In the genomic region with DNA sequence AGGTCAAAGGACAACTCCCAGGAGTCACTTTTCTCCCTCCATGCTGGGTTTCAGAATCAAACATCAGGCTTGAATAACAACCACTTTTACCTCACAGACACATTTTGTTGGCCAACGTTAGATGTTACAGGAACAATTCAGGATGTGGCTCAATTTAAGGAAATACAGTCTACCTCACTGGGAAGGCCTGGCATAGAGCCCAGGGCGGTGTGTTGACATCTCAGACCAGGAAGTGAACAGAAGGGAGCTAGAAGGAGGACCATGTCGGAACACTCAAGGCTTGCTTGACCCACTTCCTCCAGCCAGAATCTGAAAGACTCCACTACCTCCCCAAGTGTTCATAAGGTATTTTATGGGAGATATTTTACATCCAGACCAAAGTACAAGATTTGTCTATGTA, we compare ENCODE assay signal across 10 mouse cellular contexts. TPM values are rescaled to one million over a fixed set of nuclear protein-coding genes. Genes with fewer than 3 reads are reported as not detected.
DNase-seq lines count a peak whose midpoint lies in the region; ATAC-seq and TF ChIP-seq lines count a peak whose summit lies in the region.
"Had no signal": no experiment of that assay in that cellular context is flagged by ENCODE, and none has a peak within 500 bp of the region (broad histone marks: within the 10 kb centered on the region; RNA-seq: fewer than 3 reads in every experiment).

No protein-coding gene starts in this region.

- no peak overlapping the region for H3K4me2 ChIP-seq in forebrain, embryonic 11.5 days (ENCODE audit: low read depth, low read length, severe bottlenecking)
- H3K4me2 ChIP-seq: neural tube, embryonic 12.5 days had no signal

- H3K9me3 ChIP-seq in limb, embryonic 10.5 days (replicated peaks): no peaks in the 10 kb centered on the region
- H3K9me3 ChIP-seq in forebrain, embryonic 11.5 days (ENCODE audit: control insufficient read depth, low read length): no peaks in the 10 kb centered on the region
- H3K9me3 ChIP-seq: neural tube, embryonic 12.5 days had no signal

- no peak overlapping the region for H3K9ac ChIP-seq in forebrain, embryonic 11.5 days (ENCODE audit: low read length)
- H3K9ac ChIP-seq: neural tube, embryonic 12.5 days had no signal

- TF ChIP-seq CTCF in bone marrow macrophage, adult 2 months (IDR thresholded peaks at IDR 0.05; ENCODE audit: low read depth, low read length): no peak

- H3K27me3 ChIP-seq in limb, embryonic 10.5 days (ENCODE audit: low read depth, poor library complexity, severe bottlenecking): no peaks in the 10 kb centered on the region
- H3K27me3 ChIP-seq in forebrain, embryonic 11.5 days (ENCODE audit: control insufficient read depth, insufficient read depth, low read length): no peaks in the 10 kb centered on the region
- H3K27me3 ChIP-seq: neural tube, embryonic 12.5 days had no signal

- peak overlapping the region; percentile 22 for H3K27ac ChIP-seq in bone marrow macrophage, adult 2 months (ENCODE audit: insufficient read depth, low read depth, low read length)
- H3K27ac ChIP-seq in limb, embryonic 10.5 days: no peak overlapping the region
- H3K27ac ChIP-seq in forebrain, embryonic 11.5 days (ENCODE audit: low read depth, low read length): no peak overlapping the region
- H3K27ac ChIP-seq: hindbrain, postnatal 0 days; neural tube, embryonic 12.5 days had no signal

- ATAC-seq in megakaryocyte, adult 5-6 weeks (ENCODE audit: poor library complexity, severe bottlenecking): peak; percentile 82
- no peak for ATAC-seq in forebrain, embryonic 11.5 days (replicated peaks; ENCODE audit: low FRiP score)
- ATAC-seq: hindbrain, postnatal 0 days had no signal

- no peak overlapping the region for H3K4me3 ChIP-seq in bone marrow macrophage, adult 2 months (ENCODE audit: insufficient read depth, low read length)
- no peak overlapping the region for H3K4me3 ChIP-seq in limb, embryonic 10.5 days
- no peak overlapping the region for H3K4me3 ChIP-seq in forebrain, embryonic 11.5 days (ENCODE audit: low read depth, low read length)
- H3K4me3 ChIP-seq: neural tube, embryonic 12.5 days had no signal

- 79% methylated on average over 3 of the region's 3 CpGs for WGBS in limb, embryonic 10.5 days
- 81% methylated on average over 3 of the region's 3 CpGs for WGBS in forebrain, embryonic 11.5 days

- no peaks in the 10 kb centered on the region for H3K36me3 ChIP-seq in limb, embryonic 10.5 days
- H3K36me3 ChIP-seq in forebrain, embryonic 11.5 days (ENCODE audit: control insufficient read depth, insufficient read depth, low read length): no peaks in the 10 kb centered on the region
- H3K36me3 ChIP-seq: neural tube, embryonic 12.5 days had no signal

- H3K4me1 ChIP-seq in bone marrow macrophage, adult 2 months (ENCODE audit: control insufficient read depth, insufficient read depth, low read length): peaks cover 14% of the 10 kb centered on the region
- H3K4me1 ChIP-seq in limb, embryonic 10.5 days: peaks cover 10% of the 10 kb centered on the region; the same call in 1 of the 2 replicates
- peaks cover 3% of the 10 kb centered on the region; the same call in 1 of the 2 replicates for H3K4me1 ChIP-seq in forebrain, embryonic 11.5 days (replicated peaks; ENCODE audit: control insufficient read depth, insufficient read depth, low read length)
- H3K4me1 ChIP-seq: neural tube, embryonic 12.5 days had no signal

- peak; percentile 5 for DNase-seq in ovary, postnatal 14 days (ENCODE audit: low spot score)
- no peak for DNase-seq in ovary, adult 18-20 months (ENCODE audit: low spot score)
- peak; percentile 71 for DNase-seq in kidney, postnatal 14 days
- no peak for DNase-seq in limb, embryonic 10.5 days (ENCODE audit: low spot score)
- no peak for DNase-seq in forebrain, embryonic 11.5 days (ENCODE audit: low spot score)
- no peak for DNase-seq in layer of hippocampus, postnatal 36 days

- TF ChIP-seq POLR2A in bone marrow macrophage, adult 2 months (IDR thresholded peaks at IDR 0.05; ENCODE audit: borderline replicate concordance, low read depth, low read length): no peak

RNA-seq across cellular contexts. Expression of gene Usp7, which starts 7.4 kb away (rescaled TPM):
- 61.2 and 65.5 TPM in 2 replicates for polyA plus RNA-seq in bone marrow macrophage, adult 2 months (2012; ENCODE audit: insufficient read depth, insufficient read length, missing spikeins)
- total RNA-seq in megakaryocyte, adult 5-6 weeks (2015): 127 and 132 TPM in 2 replicates
- 122 and 137 TPM in 2 replicates for total RNA-seq in megakaryocyte, adult 5-6 weeks (2017)
- 28.9 and 32.8 TPM in 2 replicates for polyA plus RNA-seq in limb, embryonic 10.5 days (2016; fragmentation: Nextera tagmentation; extraction: Ambion mirVana)
- polyA plus RNA-seq in forebrain, embryonic 11.5 days (2014; fragmentation: Nextera tagmentation; extraction: Ambion mirVana): 45.7 and 47.4 TPM in 2 replicates
- total RNA-seq in layer of hippocampus, postnatal 36 days (2021): 100 to 1,000 TPM; 157 to 160 TPM

RNA-seq across cellular contexts. Expression of gene 1810013L24Rik, which starts 45.1 kb away (rescaled TPM):
- 49.7 and 54.4 TPM in 2 replicates for polyA plus RNA-seq in bone marrow macrophage, adult 2 months (2012; ENCODE audit: insufficient read depth, insufficient read length, missing spikeins)
- 45.2 and 57.7 TPM in 2 replicates for total RNA-seq in megakaryocyte, adult 5-6 weeks (2015)
- total RNA-seq in megakaryocyte, adult 5-6 weeks (2017): 48.3 and 56.3 TPM in 2 replicates
- 17.2 and 20.5 TPM in 2 replicates for polyA plus RNA-seq in limb, embryonic 10.5 days (2016; fragmentation: Nextera tagmentation; extraction: Ambion mirVana)
- 17.7 and 23.1 TPM in 2 replicates for polyA plus RNA-seq in forebrain, embryonic 11.5 days (2014; fragmentation: Nextera tagmentation; extraction: Ambion mirVana)
- 100 to 1,000 TPM; 109 to 113 TPM for total RNA-seq in layer of hippocampus, postnatal 36 days (2021)

Comparison
In these comparisons a context has a peak if more than half of its experiments do, and no peak if none do; other contexts are left out.
1. DNase-seq: peak in ovary, postnatal 14 days (single experiment) and kidney, postnatal 14 days (single experiment); none in ovary, adult 18-20 months (single experiment), limb, embryonic 10.5 days (single experiment), forebrain, embryonic 11.5 days (single experiment) and layer of hippocampus, postnatal 36 days (0 of 2).